Mouse (Mus musculus): ENCODE measurements around the gene Nfia. TPM values are rescaled to one million over a fixed set of nuclear protein-coding genes. Genes with fewer than 3 reads are reported as not detected.

Nfia gene
- total RNA-seq, 2 experiments from 2014 or later: 113 to 115 TPM

GRCm38 (mm10) chr4:98031871-98032270, 259.3 kb downstream of the Nfia start:
- H3K4me3 ChIP-seq: no peak overlapping the region
- no peak for DNase-seq (ENCODE audit: low spot score in 2 of 2)
- no peak overlapping the region for H3K27ac ChIP-seq
- TF ChIP-seq CTCF (conservative IDR thresholded peaks at IDR 0.05): no peak

DNA sequence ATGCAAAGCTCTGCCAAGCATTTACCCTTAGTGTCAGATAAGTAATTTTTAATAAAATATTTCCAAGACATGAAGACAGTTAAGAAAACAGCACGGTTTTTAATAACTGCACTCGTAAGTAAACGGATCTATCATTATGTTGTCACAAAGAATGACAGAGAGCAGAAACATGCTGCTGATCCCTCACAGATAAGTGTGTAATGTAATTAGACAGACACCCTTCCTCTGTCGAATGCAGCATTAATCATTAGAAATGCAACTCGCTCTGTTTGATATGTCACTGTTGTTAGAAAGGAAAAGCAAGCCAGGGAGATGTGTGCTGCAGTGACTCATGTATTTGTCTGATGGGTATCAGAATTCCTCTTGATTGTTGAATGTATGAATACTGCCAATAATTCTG, 259.8 kb downstream of the Nfia start:
- no peak for DNase-seq (ENCODE audit: low spot score in 2 of 2)
- no peak overlapping the region for H3K27ac ChIP-seq
- TF ChIP-seq CTCF (conservative IDR thresholded peaks at IDR 0.05): no peak
- no peak overlapping the region for H3K4me3 ChIP-seq

DNA sequence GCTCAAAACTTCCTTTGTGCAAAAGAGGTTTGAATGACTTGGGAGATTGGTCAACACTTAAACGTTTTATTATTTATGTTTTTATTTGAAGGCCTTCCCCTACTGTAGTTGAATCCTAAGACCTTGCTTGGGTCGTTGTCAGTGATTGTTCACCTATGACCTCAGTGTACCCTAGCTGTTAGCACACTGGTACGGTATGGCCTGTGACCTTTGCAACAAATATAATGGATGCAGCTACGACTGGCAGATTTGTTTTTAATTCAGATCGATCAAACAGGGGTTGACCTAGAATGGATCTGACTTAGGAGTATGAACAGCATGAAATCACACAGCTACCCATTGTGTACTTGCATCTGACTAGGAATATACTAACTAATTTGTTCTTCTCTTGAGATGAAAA, 266.6 kb downstream of the Nfia start:
- no peak overlapping the region for H3K4me3 ChIP-seq

DNA sequence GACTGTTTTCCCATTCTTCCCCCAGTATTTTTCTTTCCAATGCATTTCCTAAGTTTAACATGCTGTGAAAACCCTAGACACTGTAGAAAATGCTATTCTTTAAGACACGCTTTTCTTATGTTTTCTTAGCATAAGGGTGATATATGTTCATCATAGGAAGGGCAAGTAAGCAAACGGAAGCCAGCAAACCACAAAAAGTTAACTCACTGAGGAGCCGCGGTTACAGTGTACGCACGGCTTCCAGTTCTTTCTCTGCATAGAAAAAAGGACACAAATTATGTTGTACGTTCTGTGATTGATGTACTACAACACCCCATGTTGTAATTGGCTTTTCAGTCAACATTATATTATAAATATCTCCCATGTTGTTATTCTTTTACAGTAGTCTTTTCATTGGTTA, 267.6 kb downstream of the Nfia start:
- Histone ChIP-seq H3K4me3 (no peak overlapping the region), H3K27ac (no peak overlapping the region)
- no peak for TF ChIP-seq CTCF (conservative IDR thresholded peaks at IDR 0.05)
- no peak for DNase-seq (ENCODE audit: low spot score in 2 of 2)

More for the DNA sequence above, 266.6 kb downstream of the Nfia start:
- H3K27ac ChIP-seq: no peak overlapping the region
- no peak for DNase-seq (ENCODE audit: low spot score in 2 of 2)
- TF ChIP-seq CTCF (conservative IDR thresholded peaks at IDR 0.05): no peak

GRCm38 (mm10) chr4:98044611-98045010, 272.1 kb downstream of the Nfia start:
- TF ChIP-seq CTCF (conservative IDR thresholded peaks at IDR 0.05): no peak
- no peak for DNase-seq (ENCODE audit: low spot score in 2 of 2)
- Histone ChIP-seq H3K27ac (no peak overlapping the region), H3K4me3 (no peak overlapping the region)

DNA sequence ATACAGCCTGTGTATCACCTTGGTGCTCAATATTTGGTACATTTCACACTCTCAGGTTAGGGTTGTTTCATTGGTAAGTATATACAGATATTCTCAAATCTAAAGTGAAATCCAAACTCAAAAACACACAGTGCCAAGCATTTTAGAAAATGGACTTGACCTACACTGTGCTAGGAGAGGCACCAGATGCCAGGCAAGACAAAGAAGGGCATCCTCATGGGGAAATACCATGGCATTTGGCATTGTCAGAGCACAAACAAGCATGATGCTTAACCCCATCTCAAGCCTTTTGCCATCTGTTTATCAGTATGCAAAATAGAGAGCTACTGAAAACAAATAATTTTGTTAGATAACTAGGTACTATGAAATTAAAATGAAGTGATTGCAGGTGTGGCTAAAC, 274.8 kb downstream of the Nfia start:
- TF ChIP-seq CTCF (conservative IDR thresholded peaks at IDR 0.05): no peak
- DNase-seq (ENCODE audit: low spot score in 2 of 2): no peak
- H3K27ac ChIP-seq: no peak overlapping the region
- H3K4me3 ChIP-seq: no peak overlapping the region

- Histone ChIP-seq H3K4me3 (no peak overlapping the region), H3K27ac (no peak overlapping the region)
- DNase-seq (ENCODE audit: low spot score in 2 of 2): no peak
- TF ChIP-seq CTCF (conservative IDR thresholded peaks at IDR 0.05): no peak
These were observed 277.1 kb downstream of the Nfia start for GRCm38 (mm10) chr4:98049584-98049983.

- no peak for TF ChIP-seq CTCF (conservative IDR thresholded peaks at IDR 0.05)
- DNase-seq (ENCODE audit: low spot score in 2 of 2): no peak
- H3K4me3 ChIP-seq: no peak overlapping the region
- no peak overlapping the region for H3K27ac ChIP-seq
These were observed 277.6 kb downstream of the Nfia start for GRCm38 (mm10) chr4:98050003-98050620.

DNA sequence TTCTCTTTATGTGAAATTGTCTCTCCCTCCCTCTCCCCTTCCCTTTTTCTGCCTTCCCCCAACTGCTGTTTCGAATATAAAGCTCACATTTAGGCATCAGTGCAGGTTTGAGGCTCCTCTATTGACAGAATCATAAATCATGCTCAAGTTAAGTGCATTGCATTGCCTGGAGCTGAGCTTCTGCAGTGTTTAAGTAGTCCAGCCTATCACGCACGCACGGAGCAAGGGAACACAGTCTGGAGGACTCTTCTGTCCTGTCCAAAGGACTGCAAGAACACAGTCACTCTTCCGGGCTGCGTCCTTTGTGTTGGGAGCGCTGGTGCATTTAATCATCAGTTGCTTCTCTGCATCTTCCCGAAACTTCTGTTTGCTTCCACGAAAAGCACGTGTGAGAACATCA, 278.2 kb downstream of the Nfia start:
- no peak for TF ChIP-seq CTCF (conservative IDR thresholded peaks at IDR 0.05)
- Histone ChIP-seq H3K27ac (no peak overlapping the region), H3K4me3 (no peak overlapping the region)
- DNase-seq (ENCODE audit: low spot score in 2 of 2): no peak

- H3K4me3 ChIP-seq: no peak overlapping the region
- no peak overlapping the region for H3K27ac ChIP-seq
- no peak for TF ChIP-seq CTCF (conservative IDR thresholded peaks at IDR 0.05)
- DNase-seq (ENCODE audit: low spot score in 2 of 2): no peak
These were observed 278.8 kb downstream of the Nfia start for GRCm38 (mm10) chr4:98051326-98051725.

DNA sequence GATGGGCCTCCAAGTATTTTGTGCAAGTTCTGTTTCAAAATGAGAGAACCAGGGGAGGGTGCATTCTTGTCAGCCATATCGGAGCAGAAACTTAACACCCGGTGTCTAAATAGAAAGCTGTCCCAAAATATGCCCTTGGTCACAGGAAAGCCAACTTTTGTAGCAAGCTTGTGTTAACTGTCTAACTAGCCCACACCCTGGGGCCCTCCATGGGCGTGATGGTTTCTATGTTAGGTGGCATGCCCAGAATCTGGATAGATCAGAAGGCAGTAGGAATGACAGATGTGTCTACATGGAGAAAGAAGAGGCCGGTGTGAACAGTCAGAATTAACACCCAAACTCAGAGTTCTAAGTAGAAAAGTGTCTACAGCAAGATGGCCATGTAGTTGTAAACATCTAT, 282.5 kb downstream of the Nfia start:
- no peak for TF ChIP-seq CTCF (conservative IDR thresholded peaks at IDR 0.05)
- no peak for DNase-seq (ENCODE audit: low spot score in 2 of 2)
- Histone ChIP-seq H3K27ac (no peak overlapping the region), H3K4me3 (no peak overlapping the region)

- no peak for TF ChIP-seq CTCF (conservative IDR thresholded peaks at IDR 0.05)
- Histone ChIP-seq H3K4me3 (no peak overlapping the region), H3K27ac (no peak overlapping the region)
- no peak for DNase-seq (ENCODE audit: low spot score in 2 of 2)
These were observed 284.0 kb downstream of the Nfia start for GRCm38 (mm10) chr4:98056396-98057020.

GRCm38 (mm10) chr4:98057246-98057645, 284.7 kb downstream of the Nfia start:
- no peak for TF ChIP-seq CTCF (conservative IDR thresholded peaks at IDR 0.05)
- H3K27ac ChIP-seq: no peak overlapping the region
- no peak for DNase-seq (ENCODE audit: low spot score in 2 of 2)
- no peak overlapping the region for H3K4me3 ChIP-seq

DNA sequence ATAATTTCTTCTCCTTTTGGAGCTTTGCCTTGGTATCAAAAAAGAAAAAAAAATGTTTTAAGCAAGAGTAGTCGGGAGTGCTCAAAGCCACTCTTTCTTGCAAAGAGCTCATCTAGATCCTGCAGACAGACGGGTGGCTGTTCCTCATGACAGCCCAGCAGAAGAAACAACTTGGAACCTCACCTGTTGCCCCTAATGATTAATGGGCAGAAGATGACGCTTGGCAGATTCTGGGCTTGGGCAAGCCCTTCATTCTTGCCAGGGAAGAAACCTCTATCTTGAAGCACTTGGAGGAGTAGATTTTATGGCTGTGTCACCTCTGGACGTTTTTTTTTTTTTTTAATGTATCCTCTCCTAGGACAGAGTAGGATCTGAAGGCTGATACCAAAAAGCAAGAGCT, 285.2 kb downstream of the Nfia start:
- Histone ChIP-seq H3K4me3 (no peak overlapping the region), H3K27ac (no peak overlapping the region)
- DNase-seq (ENCODE audit: low spot score in 2 of 2): no peak
- TF ChIP-seq CTCF (conservative IDR thresholded peaks at IDR 0.05): no peak
